Mouse (Mus musculus) layer of hippocampus, postnatal 10 days (tissue): ENCODE results near the gene Chst2. TPM values are rescaled to one million over a fixed set of nuclear protein-coding genes. Genes with fewer than 3 reads are reported as not detected.
A peak's percentile ranks its signal among the peaks of the same experiment; 100 is the strongest.

Experiments used
- DNase-seq, 2 experiments: peaks; one replicate each; pipeline ENCODE4 v3.0.0; 2021; ENCODE audit warnings: low spot score in 2 of 2
- long read RNA-seq: library from polyadenylated mRNA; stranded (forward); transcript quantifications from one replicate; pipeline ENCODE4 v2.0.0, GENCODE M21; 2023
- total RNA-seq, 2 experiments: library from RNA; stranded (reverse); gene quantifications; 2 replicates each; pipeline ENCODE4 v1.2.3; 2021

The Chst2 gene
- 100 to 1,000 TPM; 138 to 140 TPM for total RNA-seq
- long read RNA-seq, full-length matches to known transcripts: 121 of 168 reads
- long read RNA-seq, partial matches to known transcripts: 0 of 168 reads
- long read RNA-seq, other reads (novel, unspliced or antisense): 47 of 168 reads

DNA sequence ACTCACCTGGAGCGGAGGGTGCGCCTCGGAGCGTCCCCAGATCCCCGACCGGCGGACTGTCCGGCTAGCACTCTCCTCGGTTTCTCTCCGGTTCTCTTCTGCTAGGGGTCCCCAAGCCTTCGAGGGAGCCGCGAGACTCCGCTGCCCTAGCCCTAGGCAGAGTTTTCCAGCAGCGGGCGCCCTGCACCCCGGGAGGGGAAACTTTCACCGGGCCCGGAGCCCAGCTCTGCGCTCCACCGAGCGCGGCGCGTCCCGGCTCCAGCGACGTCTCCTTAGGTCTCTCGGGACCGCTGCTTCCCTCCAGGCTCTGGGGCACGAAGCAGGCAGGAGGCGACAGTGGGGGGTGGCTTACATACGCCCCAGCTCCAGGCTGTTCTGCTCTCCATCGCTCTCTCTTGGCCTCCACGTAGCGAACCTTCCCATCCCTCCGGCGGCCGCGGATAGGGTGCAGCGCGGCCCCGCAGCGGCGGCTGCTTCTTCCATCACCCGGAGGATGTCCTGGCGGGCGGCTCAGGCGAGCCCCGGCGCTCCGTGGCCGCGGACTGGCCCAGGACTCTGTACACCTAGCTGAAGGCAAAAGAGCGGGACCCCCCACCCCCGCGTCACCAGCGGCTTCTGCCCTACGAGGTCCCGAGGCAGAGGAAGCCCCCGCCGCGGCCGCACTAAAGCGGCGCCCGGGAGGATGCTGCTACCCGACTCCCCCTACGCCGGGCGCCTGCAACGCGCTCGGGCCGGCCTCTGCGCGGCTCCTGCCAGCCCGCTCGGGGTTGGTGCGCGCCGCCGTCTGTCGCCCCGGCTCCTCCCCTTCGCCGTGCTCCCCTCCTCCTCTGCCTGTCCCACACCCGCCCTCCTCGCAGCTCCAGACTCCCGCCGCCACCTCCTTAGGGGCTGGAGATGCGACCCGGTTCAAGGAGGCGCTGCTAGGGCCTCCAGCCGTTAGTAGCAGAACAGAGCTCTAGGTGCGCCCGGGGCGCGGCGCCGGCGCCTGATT is at the start of gene Chst2:
Chst2 (minus strand) TSS at position 152 of the 991 bp plus-strand sequence.
- DNase-seq: peak; percentile 89 to 96

GRCm38 (mm10) chr9:95451931-95452330 is 45.4 kb upstream of the Chst2 start:
- DNase-seq: no peak

GRCm38 (mm10) chr9:95450586-95450985 is 44.1 kb upstream of the Chst2 start:
- DNase-seq: no peak

- peak; percentile 54 to 57 for DNase-seq
These were observed 35.8 kb upstream of the Chst2 start for GRCm38 (mm10) chr9:95442321-95442731.

DNA sequence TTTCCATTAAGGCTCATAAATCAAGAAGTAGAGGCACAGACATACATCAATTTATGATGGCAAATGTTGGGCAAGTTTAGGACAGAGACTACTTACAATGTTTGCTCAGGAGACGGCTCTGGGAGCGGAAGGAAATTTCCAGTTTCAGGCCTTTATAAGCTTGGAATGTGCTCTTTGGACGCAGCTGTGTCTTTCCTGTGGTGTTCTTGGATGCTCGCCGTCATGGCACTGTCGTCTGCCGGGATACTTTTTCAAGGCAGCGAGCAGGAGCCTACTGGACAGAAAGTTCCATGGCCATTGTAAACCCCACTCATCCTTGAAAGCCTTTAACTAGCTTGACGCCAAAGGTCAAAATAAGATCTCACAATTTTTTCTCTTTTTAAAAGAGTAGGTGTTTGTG is 31.4 kb upstream of the Chst2 start:
- DNase-seq: no peak

GRCm38 (mm10) chr9:95436294-95436613 is 29.7 kb upstream of the Chst2 start:
- DNase-seq: no peak

DNA sequence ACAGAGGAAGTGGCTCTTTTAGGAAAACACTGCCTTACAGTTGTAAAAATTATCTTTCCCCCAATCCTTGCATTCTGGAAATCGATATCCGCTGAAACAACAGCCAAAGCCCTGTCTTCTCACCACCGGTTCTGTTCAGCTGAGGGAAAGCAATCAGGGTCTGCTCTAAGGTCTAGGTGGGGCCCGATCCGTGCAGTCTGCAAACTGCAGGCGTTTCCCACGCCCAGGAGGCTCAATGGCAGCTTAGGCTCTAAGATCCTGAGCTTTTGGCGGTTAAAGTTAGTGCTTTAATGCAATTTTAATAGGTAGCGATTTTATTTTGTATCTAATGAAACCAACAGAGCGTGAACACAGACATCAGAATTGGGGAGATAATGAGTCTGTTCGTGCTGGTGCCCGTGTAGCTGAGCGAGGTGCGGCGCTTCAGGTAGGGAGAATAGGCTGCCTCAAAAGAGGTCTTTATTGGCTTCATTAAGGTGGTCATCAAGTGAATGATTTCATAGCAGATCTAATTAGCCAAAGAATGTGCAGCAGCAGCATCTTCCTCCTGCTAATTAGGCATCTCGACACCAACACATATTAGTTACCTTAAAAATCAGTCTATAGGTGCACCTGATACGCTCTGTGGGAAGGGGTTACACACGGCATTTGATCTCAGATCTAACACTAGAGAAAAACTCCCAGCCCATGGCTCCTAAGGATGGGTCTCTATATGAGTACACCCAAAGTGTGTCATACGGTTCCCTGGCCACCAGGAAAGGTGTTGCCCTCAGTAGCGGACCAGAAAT is 29.2 kb upstream of the Chst2 start:
- DNase-seq: no peak

DNA sequence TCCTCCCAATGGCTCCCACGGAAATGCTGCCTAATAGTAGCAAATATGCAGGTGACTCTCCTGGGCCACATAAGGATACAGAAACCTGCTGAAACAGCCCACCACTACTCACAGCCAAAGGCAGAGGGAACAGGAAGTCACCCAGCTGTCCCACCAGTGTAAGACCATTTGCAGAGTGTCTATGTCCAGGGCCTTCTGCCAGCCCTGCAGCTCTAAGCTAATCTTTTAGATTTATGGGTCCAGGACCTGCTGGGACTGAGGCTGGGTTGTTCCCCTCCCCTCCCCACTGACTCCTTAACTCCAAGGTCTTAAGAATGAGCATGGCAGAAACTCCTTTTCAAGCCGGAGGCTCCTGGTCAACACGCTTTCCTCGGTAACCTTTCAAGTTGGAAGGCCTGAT is 21.8 kb upstream of the Chst2 start:
- no peak for DNase-seq

DNA sequence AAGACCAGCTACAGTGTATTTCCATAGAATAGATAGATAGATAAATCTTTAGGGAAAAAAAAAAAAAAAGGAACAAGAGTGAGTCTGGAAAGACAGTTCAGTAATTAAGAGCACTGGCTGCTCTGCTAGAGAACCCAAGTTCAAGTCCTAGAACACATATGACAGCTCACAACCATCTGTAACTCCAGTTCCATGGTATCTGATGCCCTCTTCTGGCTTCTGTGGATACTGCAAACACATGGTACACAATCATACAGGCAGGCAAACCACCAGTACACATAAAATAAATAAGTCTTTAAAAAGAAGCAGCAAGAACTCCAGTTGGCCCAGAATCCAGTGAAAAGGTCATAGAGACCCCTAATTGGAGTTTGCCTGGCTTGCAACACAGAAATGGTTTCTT is 7.4 kb upstream of the Chst2 start:
- no peak for DNase-seq

GRCm38 (mm10) chr9:95412047-95412446 is 5.5 kb upstream of the Chst2 start:
- DNase-seq: peak in 1 of 2 experiments; percentile 52

GRCm38 (mm10) chr9:95407586-95408220 is 1.2 kb upstream of the Chst2 start:
- DNase-seq: no peak

- DNase-seq: peak in 1 of 2 experiments; percentile 58
These were observed 464 bp downstream of the Chst2 start for GRCm38 (mm10) chr9:95405946-95406570.

DNA sequence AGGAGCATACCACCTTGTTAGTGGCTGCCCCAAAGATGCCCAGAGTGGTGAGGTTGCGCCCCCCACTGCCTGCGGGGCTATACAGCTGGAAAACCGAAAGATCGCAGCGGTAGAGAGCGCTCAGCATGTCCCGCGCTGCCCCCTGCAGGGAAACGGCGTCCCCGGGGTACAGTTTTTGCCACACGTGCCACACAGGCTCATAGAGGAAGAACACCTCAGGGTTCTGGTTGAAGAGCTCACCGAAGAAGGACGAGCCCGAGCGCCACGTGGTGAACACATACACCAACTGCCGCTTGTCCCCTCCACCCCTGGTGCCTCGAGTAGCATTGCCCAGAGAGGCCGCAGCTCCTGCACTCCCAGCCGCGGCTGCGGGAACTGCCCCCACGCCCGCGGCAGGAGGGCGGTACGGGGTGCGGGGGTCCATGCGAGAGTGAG is 994 bp downstream of the Chst2 start:
- DNase-seq: peak; percentile 91 to 93

DNA sequence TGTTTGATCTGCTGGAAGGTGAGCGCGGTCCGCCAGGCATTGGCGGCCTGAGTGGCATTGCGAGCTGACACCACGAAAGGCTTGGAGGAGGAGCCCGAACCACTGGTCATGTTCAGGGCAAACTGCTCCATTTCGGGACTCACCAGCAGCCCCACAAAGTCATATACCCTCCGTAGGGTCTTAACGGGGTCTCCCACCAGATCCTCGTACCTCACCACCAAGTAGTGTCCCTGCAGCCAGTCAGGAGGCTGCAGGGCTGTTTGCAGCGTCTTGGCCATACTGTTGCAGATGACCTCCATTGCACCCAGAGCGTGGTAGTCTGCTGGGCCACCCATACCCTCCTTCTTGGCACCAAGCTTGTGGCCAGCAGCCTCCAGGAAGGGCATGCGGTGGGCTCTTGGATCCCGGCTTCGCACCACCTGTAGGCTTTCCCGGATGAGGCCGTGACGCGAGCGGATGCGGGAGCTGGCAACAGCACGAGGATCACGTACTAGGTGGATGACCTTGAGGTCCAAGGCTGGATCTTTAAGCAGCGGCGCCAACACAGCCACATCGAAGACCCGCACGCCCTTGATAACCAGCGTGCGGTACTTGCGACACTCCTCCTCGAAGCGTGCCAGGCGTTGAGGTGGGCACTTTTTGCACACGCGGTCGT is 1.6 kb downstream of the Chst2 start:
- DNase-seq: peak in 1 of 2 experiments; percentile 32

DNA sequence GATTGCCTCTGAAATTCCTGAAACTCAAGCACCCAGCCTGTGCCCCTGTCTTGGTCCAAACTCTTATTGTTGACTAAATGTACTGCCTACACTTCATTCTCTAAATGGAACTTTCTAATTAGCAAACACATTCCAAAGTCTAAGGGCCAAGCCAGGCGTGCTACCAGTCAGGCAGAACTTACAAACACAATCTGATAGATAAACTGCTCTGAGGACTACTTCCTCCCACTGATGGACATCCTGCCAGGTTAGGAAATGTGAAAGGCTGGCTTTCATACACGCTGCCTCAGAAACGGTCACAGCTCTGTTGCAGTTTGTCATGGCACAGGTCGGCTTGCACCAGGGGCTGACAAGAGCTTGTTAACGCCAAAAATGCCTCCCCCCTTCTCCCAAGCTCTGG is 4.8 kb downstream of the Chst2 start:
- no peak for DNase-seq

DNA sequence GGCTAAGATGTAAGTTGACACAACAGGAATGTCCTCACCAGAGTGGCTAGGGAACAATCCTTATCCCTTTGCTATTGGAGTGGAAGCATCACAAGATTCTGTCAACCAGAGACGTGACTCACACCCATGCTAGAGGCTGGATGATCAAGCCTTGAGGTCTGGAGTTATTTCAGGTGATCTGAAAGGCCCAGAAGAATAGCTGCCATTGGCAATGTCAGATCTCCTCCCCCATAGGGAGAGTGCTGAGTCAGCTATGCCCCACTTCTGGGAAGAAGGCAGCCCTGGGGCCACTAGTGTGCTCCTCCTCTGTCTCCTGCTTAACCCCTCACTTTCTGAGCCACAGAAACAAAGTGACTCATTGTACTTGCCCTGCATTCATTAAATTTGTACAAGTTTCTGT is 14.5 kb downstream of the Chst2 start:
- no peak for DNase-seq

GRCm38 (mm10) chr9:95389956-95390355 is 16.6 kb downstream of the Chst2 start:
- no peak for DNase-seq

DNA sequence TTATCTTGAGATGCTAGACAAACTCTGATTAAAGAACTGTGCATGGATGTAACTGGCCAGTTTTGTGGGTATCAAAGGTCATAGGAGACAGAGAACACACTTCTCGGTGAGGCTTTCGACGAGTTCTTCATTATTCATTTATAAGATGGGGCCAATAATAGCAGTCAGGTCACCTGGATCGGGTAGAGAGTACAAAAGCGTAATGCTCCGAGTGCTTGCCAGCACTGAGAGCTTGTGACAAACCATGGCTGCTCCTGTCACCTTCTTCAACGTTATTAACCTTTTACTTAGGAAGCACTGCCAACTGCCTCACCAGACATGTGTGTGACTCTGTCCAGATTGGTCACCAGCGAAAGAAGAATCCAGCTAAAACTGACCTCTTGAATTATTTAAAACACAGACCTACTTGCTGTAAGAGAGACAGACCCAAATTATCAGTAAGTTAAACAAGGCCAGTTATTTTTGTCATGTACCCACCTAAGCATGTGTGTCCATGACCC is 18.6 kb downstream of the Chst2 start:
- no peak for DNase-seq

- DNase-seq: no peak
These were observed 30.6 kb downstream of the Chst2 start for GRCm38 (mm10) chr9:95375966-95376365.

DNA sequence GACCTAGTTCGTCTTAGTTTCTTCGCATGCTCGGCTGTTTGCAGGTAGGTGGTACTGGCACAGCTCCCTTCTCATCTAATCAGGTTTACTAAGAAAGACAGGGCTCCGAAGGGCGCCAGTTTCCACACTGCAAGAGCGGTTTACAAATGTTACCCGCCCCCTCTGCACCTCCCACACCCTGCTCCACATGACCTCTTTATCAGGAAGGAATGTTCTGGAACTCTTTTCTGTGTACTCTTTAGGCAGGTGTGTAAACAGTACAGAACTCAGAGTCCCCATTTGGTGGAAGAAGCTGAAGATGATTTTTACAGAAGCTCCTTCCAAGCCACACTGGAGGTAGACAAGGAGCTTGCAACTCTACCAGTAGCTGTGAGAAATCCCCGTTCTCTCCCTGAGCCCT is 31.2 kb downstream of the Chst2 start:
- no peak for DNase-seq
